Mouse (Mus musculus): ENCODE data around the gene Ugt1a9.

Gene Ugt1a9

DNA sequence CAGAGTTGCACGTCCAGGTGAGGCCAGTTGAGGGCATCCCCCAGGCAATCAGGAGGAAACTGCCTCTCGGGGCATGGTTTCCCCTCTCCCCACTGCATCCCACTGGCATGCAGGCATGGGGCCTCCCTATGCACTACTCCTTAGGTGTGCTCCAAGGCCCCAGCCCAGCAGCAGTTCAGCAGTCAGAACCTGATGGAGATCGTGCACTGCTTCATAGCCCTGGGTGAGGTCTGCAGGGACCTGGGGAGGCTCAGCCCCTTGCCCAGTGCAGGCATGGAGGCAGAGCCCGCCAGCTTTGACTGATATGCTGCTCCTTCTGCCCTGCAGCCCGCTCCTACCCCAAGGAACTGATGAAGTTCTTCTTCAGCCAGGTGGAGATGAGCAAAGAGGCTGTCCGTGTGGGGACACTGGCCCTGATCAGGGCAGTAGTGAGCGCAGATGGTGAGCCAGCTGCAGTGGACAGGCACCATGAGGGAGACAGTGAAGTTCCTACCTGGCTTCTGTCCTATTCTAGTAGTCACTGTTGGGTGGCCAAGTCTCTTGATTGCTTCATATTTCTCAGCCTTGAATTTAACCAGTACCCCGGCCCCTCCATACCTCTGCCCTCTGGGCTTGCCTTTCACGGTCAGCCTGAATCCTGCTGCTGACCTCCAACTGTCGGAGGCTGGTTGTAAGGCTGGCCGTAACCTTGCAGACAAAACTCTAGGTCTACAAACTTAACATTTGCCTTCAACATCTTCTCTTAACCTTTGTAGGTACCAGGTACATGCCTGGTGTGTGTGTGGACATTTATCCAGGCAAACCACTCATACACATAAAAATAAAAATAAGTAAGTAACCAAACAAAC lies 164.7 kb downstream of the Ugt1a9 start:
- no peak for DNase-seq (ENCODE audit: low read depth)

DNA sequence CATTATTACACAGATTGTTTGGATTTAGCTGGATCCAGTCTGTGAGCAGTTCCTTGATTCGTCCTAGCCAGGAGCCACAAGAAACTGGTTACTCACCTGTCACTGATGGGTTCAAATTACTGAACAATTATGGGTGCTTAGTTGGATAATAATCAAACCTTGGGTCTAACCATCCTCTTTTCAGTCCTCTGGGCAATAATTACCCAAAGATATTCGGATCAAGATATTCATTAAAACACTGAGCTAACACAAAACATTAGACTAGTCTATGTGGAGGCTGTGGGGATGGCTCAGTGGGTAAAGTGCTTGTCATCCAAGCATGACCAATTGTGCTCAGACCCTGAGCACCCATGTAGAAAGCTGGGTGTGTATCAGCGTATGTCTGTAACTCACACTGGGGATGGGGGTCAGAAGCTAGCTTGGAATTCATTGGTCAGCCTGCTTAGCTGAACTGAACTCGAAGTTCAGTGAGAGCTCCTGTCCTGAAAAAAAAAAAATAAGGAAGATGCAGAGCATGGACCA lies 165.4 kb downstream of the Ugt1a9 start:
- no peak for DNase-seq (ENCODE audit: low read depth)

DNA sequence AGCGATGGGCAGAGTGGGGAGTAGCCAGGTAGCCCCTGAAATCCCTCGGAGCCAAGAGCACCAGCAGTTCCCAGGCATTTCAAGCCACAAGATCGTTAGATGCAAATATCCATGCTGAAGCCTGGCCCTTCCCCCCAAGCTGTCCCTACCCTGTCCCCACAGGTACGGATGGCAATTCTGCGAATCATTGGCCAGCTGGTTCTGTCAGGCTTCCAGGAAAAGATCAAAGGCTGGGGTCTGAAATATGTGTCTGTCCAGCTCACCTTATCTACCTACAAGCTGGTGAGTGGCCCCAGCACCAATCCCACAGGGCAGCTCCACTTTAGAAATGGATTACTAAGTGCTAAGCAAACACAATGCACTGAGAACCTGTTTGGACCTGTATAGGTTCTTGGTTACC lies 166.7 kb downstream of the Ugt1a9 start:
- no peak for DNase-seq (ENCODE audit: low read depth)

DNA sequence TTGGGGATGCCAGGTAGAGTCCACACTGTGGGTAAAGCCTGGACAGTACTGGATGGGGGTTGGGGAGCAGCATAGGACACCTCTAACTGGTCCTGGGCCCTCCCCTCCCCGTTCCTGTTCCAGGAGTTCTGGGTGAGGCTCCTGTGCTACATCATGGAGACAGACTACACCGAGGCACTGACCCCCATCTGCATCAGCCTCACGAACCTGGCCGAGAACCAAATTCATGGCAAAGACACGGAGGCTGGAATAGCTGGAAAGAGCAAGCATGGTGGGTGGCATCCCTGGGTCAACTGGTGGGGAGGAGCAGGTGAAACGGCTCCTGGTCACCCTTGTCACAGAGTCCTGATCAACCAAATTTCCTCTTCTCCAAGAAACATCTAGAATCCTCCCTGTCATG lies 168.2 kb downstream of the Ugt1a9 start:
- no peak for DNase-seq (ENCODE audit: low read depth)

- no peak for DNase-seq (ENCODE audit: low read depth)
Observed at GRCm38 (mm10) chr1:88240072-88240471, 169.5 kb downstream of the Ugt1a9 start.

DNA sequence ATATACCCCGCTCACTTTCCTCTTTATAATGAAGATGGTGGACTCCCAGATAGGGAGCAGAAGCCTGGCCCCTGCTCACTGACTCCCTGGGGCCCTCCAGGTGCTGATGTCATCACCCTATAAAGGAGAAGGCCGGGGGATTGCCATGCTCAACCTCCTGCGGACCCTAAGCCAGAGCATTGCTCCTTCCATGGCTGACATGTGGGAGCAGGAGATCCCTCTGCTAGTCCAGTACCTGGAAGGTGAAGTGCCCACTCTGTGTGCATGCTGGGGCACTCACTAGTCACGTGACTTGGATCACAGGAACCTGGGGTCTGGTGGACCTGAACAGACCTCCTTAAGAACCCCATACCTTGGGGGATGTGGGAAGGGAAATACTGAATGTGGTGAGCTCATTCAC lies 170.0 kb downstream of the Ugt1a9 start:
- DNase-seq (ENCODE audit: low read depth) = no peak

DNA sequence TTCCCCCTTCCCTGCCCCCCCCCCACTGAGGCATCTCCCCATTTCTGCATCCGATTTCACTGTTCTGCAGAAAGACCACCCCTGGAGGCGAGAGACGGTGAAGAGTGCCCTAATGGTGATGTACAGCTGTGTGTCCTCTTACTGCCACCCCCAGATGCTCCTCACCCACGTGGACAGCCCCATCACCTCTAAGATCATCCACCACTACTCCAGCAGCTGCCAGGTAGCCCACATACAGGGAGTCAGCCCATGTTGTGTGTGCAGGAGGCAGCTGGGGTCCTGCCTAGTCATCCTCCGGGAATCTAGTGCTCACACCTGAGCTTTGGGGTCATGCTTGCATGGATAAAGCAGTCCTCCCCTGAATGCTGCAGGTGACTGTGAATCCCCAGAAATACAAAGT lies 173.3 kb downstream of the Ugt1a9 start:
- no peak for DNase-seq (ENCODE audit: low read depth)

DNA sequence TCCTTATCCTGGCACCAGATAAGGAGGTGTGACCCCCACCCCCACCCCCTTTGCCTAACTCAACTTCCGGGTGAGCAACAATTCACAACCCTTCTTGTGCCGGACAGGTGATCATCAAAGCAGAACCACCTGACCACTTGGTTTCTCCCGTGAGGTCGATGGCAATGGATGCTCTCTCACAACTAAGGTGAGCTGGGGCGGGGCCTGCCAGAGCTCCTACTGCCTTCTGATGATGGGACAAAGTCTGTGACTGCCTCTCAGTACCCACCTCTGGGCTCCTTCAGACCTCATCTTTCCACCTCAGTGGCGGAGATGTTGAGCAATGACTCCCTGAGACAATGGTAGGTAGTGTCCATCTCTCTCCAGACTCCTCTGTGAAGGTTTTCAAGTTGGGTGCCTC lies 175.3 kb downstream of the Ugt1a9 start:
- no peak for DNase-seq (ENCODE audit: low read depth)

DNA sequence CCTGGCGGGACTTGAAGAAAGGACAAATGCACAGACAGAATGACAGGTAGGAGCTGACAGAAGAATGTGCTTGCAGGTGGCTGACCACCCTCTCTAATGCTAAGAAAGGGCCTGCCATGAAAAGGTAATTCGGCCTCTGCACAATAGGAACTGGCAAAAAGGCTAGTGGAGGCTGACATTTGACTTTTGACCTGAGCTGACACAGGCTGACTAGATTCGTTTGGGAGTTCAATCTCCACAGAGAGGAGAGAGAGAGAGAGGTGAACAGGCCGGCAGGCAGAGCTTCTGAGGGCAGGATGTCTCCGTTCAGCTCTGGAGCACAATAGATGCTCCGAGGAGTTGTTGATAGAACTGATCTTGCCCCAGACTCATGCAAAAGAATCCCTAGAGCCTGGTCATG lies 175.8 kb downstream of the Ugt1a9 start:
- DNase-seq (ENCODE audit: low read depth) = no peak

DNA sequence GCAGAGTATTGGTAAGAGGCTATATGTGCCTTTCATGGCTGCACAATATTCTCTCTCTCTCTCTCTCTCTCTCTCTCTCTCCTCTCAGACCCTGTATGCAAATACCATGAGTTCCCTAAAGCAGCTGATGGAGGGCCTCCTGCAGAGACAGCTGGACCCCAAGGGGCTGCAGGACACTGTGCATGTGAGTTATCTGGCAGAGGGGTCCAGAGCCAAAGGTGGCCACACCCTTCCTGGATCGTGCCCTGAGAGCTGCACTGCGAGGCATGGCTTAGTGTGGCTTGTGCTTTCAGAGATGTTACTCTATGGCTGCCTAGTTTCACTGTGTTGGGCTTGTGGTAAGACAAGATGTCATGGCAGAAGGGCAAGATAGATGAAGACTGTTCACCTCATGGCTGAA lies 177.1 kb downstream of the Ugt1a9 start:
- no peak for DNase-seq (ENCODE audit: low read depth)

DNA sequence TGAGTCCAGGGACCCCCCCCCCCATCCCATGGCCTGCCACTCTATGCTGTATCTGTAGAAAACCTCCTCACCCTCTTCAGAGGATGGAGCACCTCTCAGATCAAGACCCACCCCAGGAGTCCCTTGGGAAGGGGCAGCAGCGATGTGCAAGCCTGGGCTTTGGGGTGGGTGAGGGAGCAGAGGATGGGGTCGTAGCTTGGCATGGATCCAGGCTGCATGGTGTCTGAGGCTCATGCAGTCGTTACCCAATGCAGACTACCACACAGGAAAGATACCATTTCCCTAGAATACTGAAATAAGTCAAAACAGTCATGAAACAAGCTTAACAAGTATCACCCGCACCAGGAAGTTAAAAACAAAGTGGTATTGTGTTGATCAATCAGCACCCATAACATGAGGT lies 178.1 kb downstream of the Ugt1a9 start:
- peak; percentile 52 for DNase-seq (ENCODE audit: low read depth)

GRCm38 (mm10) chr1:88249596-88249995 lies 179.0 kb downstream of the Ugt1a9 start:
- DNase-seq (ENCODE audit: low read depth) = no peak

DNA sequence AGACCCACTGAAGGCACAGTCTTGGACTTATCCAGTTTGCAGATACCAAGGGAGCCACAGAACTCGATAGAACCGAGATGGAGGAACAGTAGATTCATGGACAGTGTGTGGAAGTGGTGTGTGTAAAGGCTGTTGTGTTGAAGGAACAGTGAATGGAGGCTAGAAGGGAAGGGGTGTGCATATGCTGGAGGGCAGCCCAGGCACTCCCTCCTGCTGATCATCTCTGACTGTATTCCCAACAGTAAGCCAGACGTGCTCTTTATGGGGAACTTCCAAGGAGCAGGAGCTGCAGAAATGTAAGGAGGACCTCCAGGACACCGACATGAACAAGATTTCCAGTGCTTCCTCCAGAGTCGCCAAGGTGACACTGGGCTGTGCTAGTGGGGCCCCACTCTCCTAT lies 179.4 kb downstream of the Ugt1a9 start:
- no peak for DNase-seq (ENCODE audit: low read depth)

DNA sequence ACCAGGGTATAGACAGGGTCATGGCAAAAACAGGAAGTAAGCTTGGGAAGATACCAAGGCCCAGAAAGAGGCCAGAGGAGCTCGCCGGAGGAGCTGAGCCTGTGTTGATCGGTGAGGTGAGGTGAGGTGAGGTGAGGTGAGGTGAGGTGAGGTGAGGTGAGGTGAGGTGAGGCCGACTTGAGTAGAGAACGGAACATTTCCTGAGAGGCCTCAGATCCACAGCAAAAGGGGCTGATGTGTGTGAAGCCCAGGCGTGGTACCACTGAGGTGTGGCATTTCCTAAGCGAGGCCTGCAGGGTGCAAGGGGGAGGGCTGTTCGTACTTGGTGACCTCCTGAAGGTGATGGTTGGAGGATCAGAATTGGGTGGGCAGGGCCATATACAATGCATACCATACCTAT lies 182.5 kb downstream of the Ugt1a9 start:
- no peak for DNase-seq (ENCODE audit: low read depth)

- no peak for DNase-seq (ENCODE audit: low read depth)
Observed at GRCm38 (mm10) chr1:88253540-88253939, 182.9 kb downstream of the Ugt1a9 start.

DNA sequence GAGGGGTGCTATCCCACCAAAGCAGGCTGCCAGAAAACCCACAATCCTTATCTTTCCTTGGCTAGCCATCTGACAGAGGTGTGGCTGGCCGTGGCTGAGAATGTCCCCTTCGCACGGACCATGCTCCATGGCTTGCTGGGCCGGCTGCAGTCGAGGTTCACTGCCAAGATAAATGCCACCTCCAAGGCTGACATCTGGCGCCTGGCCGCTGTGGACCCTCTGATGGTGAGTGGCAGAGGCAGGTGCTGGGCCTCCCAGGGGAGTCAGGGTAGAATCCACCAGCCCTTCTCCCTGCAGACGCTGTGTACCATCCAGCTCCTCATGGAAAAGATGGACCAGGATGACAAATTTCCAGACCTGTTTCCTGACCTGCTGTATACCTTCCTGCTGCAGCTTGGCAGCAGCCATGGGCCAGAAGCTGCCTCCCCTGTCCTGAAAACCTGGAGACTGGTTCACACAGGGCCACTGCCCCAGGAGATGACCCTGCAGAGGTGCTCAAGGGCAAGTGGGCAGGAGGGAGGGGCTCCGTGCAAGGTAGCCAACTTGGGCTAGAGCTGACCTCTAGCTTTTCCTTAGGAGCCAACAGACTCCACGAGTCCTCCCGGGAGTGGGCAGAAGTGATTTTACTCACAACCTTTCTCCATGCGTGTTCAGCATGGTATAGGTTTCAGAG lies 184.3 kb downstream of the Ugt1a9 start:
- no peak for DNase-seq (ENCODE audit: low read depth)

DNA sequence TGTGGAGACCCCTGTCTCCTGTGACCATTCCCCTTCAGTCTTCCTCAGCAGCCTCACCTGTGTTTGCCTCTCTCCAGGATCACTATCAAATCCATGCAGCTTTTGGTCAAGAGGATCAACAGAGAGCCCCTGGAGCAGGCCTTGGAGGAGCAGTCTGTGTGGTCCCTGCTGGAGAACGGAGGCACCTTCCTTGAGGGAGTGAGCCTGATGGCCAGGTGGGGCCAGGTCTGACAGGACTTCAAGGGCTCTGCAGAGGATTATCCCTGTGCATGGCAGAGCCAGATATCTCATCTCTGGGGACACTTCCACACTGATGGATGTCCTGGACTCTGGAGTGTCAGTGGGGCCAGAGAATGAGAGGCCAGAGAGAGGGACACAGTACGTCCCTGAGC lies 184.9 kb downstream of the Ugt1a9 start:
- DNase-seq (ENCODE audit: low read depth) = no peak

- no peak for DNase-seq (ENCODE audit: low read depth)
Observed at GRCm38 (mm10) chr1:88255989-88256754, 185.6 kb downstream of the Ugt1a9 start.

GRCm38 (mm10) chr1:88256886-88257663 lies 186.5 kb downstream of the Ugt1a9 start:
- peak; percentile 67 for DNase-seq (ENCODE audit: low read depth)

DNA sequence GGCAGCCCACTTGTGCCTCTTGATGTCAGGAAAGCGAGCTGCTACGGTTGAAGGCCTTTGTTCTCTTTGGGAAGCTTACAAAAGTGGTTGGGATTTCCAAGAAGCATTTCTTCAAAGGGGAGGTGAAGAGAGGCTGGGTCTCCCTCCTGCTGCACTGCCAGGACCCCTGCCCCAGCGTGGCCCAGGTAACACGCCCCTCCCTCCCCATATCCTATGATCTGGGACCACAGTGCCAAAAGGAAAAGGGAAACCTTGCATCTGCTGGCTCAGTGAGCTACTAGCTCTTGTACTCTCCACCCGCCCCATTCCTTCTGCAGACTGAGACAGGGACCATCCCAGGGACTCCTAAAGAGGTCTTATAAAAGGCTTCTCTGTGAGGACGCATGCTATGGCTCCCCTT lies 187.1 kb downstream of the Ugt1a9 start:
- DNase-seq (ENCODE audit: low read depth) = no peak

DNA sequence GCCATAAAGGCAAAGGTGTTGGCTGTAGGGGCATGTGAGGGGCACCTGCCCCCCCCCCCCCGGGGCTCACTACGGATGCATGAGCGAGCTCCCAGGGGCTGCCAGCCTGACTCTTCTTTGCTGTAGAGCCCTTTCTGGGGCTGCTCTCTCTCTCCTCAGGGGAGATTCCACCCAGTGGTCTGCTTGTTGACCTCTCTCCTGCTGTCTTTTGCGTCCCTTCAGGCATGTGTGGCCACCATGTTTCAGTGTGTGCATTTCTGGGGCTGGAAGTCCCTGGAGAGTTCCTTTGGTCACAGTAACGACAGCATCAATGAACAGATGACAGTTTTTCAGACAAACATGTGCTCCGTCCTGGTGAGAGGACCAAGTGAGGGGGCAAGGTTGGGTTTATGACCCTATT lies 187.8 kb downstream of the Ugt1a9 start:
- no peak for DNase-seq (ENCODE audit: low read depth)
